Mouse (Mus musculus) MEL (cell line): ENCODE measurements around the gene Gk2. TPM values are rescaled to one million over a fixed set of nuclear protein-coding genes. Genes with fewer than 3 reads are reported as not detected.

Source experiments
- DNase-seq: peaks from one replicate; pipeline ENCODE4 v3.0.0; 2011; ENCODE audit warnings: low read depth, low spot score
- H3K27ac ChIP-seq: 2 replicates; pipeline ENCODE4 v1.5.1; 2012; ENCODE audit warnings: low read depth, mild to moderate bottlenecking, control low read depth, low read length, moderate library complexity; ENCODE audit not compliant: control insufficient read depth
- H3K27me3 ChIP-seq, 2 experiments: fragments of 150-350 bp in 1 of 2; sonication (generic) in 1 of 2; 2 replicates each; pipeline ENCODE4 v1.6.1; 2012; ENCODE audit warnings: low read length in 2 of 2, mild to moderate bottlenecking in 2 of 2, improper control_type of control experiment in 1 of 2, moderate library complexity in 1 of 2; ENCODE audit not compliant: insufficient read depth in 2 of 2, control insufficient read depth in 1 of 2
- H3K36me3 ChIP-seq, 2 experiments: 2 replicates each; pipeline ENCODE4 v1.6.1; 2012 to 2014; ENCODE audit warnings: low read length in 2 of 2, improper control_type of control experiment in 1 of 2, inconsistent platforms in 1 of 2, mild to moderate bottlenecking in 1 of 2; ENCODE audit not compliant: insufficient read depth in 2 of 2, control insufficient read depth in 1 of 2
- H3K4me1 ChIP-seq, 2 experiments: fragments of 150-350 bp in 1 of 2; sonication (generic) in 1 of 2; 2 replicates each; pipeline ENCODE4 v1.6.1; 2012; ENCODE audit warnings: low read length in 2 of 2, improper control_type of control experiment in 1 of 2, mild to moderate bottlenecking in 1 of 2; ENCODE audit not compliant: insufficient read depth in 2 of 2, control insufficient read depth in 1 of 2
- H3K4me3 ChIP-seq, 2 experiments: fragments of 150-350 bp in 1 of 2; sonication (generic) in 1 of 2; 2 replicates each; pipeline ENCODE4 v1.5.1; 2012; ENCODE audit warnings: low read depth in 2 of 2, low read length in 2 of 2, mild to moderate bottlenecking in 2 of 2, moderate library complexity in 2 of 2, control low read depth in 1 of 2, improper control_type of control experiment in 1 of 2; ENCODE audit not compliant: control insufficient read depth in 1 of 2, insufficient read depth in 1 of 2
- H3K79me2 ChIP-seq: 2 replicates; pipeline ENCODE4 v1.6.1; 2012; ENCODE audit warnings: mild to moderate bottlenecking, low read length, moderate library complexity; ENCODE audit not compliant: control insufficient read depth, poor library complexity, insufficient read depth
- H3K9ac ChIP-seq: 2 replicates; pipeline ENCODE4 v1.6.1; 2012; ENCODE audit warnings: low read depth, mild to moderate bottlenecking, control low read depth, low read length, moderate library complexity; ENCODE audit not compliant: control insufficient read depth, poor library complexity, severe bottlenecking
- H3K9me3 ChIP-seq: fragments of 150-350 bp; sonication (generic); replicated peaks from 2 replicates; pipeline ENCODE4 v1.6.1; 2012; ENCODE audit warnings: mild to moderate bottlenecking, low read length, improper control_type of control experiment, moderate library complexity; ENCODE audit not compliant: insufficient read depth
- BHLHE40 ChIP-seq: IDR thresholded peaks from 2 replicates; pipeline ENCODE4 v1.6.1; 2012; ENCODE audit warnings: low read depth, mild to moderate bottlenecking, inconsistent platforms, low read length, improper control_type of control experiment, borderline replicate concordance
- CTCF ChIP-seq, 3 experiments: IDR thresholded peaks in 2 of 3; conservative IDR thresholded peaks in 1 of 3; 2 replicates each; pipeline ENCODE4 v1.5.1; 2011 to 2012; ENCODE audit warnings: low read length in 3 of 3, low read depth in 2 of 3, mild to moderate bottlenecking in 2 of 3, improper control_type of control experiment in 1 of 3, inconsistent platforms in 1 of 3, mixed read lengths in 1 of 3, moderate library complexity in 1 of 3; ENCODE audit not compliant: control insufficient read depth in 1 of 3, insufficient read depth in 1 of 3, poor library complexity in 1 of 3, severe bottlenecking in 1 of 3
- ETS1 ChIP-seq: IDR thresholded peaks from 2 replicates; pipeline ENCODE4 v1.6.1; 2012; ENCODE audit warnings: low read depth, mild to moderate bottlenecking, inconsistent platforms, low read length, improper control_type of control experiment, moderate library complexity
- GABPA ChIP-seq: IDR thresholded peaks from 2 replicates; pipeline ENCODE4 v1.6.1; 2012; ENCODE audit warnings: low read depth, mild to moderate bottlenecking, inconsistent platforms, low read length, improper control_type of control experiment, moderate library complexity
- GATA1 ChIP-seq: IDR thresholded peaks from 2 replicates; pipeline ENCODE4 v1.6.1; 2011; ENCODE audit warnings: low read depth, low read length, improper control_type of control experiment
- KAT2A ChIP-seq: conservative IDR thresholded peaks from 2 replicates; pipeline ENCODE4 v1.6.1; 2012; ENCODE audit warnings: low read depth, low read length, improper control_type of control experiment, inconsistent platforms
- MAFK ChIP-seq: IDR thresholded peaks from 2 replicates; pipeline ENCODE4 v1.6.1; 2011; ENCODE audit warnings: low read depth, mild to moderate bottlenecking, low read length, improper control_type of control experiment, borderline replicate concordance
- MAZ ChIP-seq: IDR thresholded peaks from 2 replicates; pipeline ENCODE4 v1.6.1; 2012; ENCODE audit warnings: low read depth, mild to moderate bottlenecking, inconsistent platforms, low read length, improper control_type of control experiment
- MXI1 ChIP-seq: IDR thresholded peaks from 2 replicates; pipeline ENCODE4 v1.6.1; 2011; ENCODE audit warnings: mild to moderate bottlenecking, low read depth, low read length, improper control_type of control experiment
- NRF1 ChIP-seq: IDR thresholded peaks from 2 replicates; pipeline ENCODE4 v1.6.1; 2014; ENCODE audit warnings: low read depth, mild to moderate bottlenecking, inconsistent platforms, low read length, improper control_type of control experiment, moderate library complexity; ENCODE audit not compliant: poor library complexity, insufficient read depth, severe bottlenecking
- RCOR1 ChIP-seq: IDR thresholded peaks from 2 replicates; pipeline ENCODE4 v1.6.1; 2012; ENCODE audit warnings: low read depth, mild to moderate bottlenecking, inconsistent platforms, low read length, improper control_type of control experiment
- TBP ChIP-seq: IDR thresholded peaks from 2 replicates; pipeline ENCODE4 v1.8.0; 2011; ENCODE audit warnings: low read depth, low read length, improper control_type of control experiment
- USF2 ChIP-seq, 2 experiments: IDR thresholded peaks; 2 replicates each; pipeline ENCODE4 v1.6.1; 2011 to 2012; ENCODE audit warnings: improper control_type of control experiment in 2 of 2, low read length in 2 of 2, borderline replicate concordance in 1 of 2, inconsistent platforms in 1 of 2, low read depth in 1 of 2, mild to moderate bottlenecking in 1 of 2; ENCODE audit not compliant: insufficient read depth in 1 of 2
- polyA plus RNA-seq, 2 experiments: library from polyadenylated mRNA; stranded (reverse) in 1 of 2; unstranded in 1 of 2; fragments of >175 nt in 1 of 2; fragments of >200 nt in 1 of 2; gene quantifications; 2 replicates each; pipeline versions ENCODE4 v1.2.1 to v1.2.4; 2012; ENCODE audit warnings: low replicate concordance in 2 of 2, low read depth in 1 of 2; ENCODE audit not compliant: insufficient read length in 2 of 2, insufficient read depth in 1 of 2, missing spikeins in 1 of 2
- total RNA-seq: library from RNA; depleted of rRNA; stranded (reverse); fragments of 300-350 nt; gene quantifications from 2 replicates; pipeline ENCODE4 v1.2.3, GENCODE M21; 2012; rRNA removed

The Gk2 gene
- not detected in 2 replicates for total RNA-seq
- polyA plus RNA-seq = not detected

GRCm38 (mm10) chr5:97456816-97457215 lies at the start of gene Gk2:
Gene Gk2, minus strand, starts transcription at chr5:97457021.
- H3K27me3 ChIP-seq = no peaks in the 10 kb centered on the region
- TF ChIP-seq MAFK = no peak
- TF ChIP-seq CTCF (IDR thresholded peaks at IDR 0.05 in 2 of 3, conservative IDR thresholded peaks at IDR 0.05 in 1 of 3; ENCODE audit: control insufficient read depth in 1 of 3, insufficient read depth in 1 of 3, low read depth in 2 of 3, low read length in 3 of 3, poor library complexity in 1 of 3, severe bottlenecking in 1 of 3) = no peak
- TF ChIP-seq GATA1 = no peak
- no peak for TF ChIP-seq RCOR1
- TF ChIP-seq MAZ = no peak
- no peak for TF ChIP-seq GABPA
- no peak for TF ChIP-seq TBP
- TF ChIP-seq NRF1 = no peak
- TF ChIP-seq, all 39 proteins: peak for 0
- no peak within 1 kb of the TSS for H3K9ac ChIP-seq
- no peaks in the 10 kb centered on the region for H3K4me1 ChIP-seq
- no peaks in the 10 kb centered on the region for H3K36me3 ChIP-seq
- H3K4me3 ChIP-seq = no peak within 1 kb of the TSS
- no peaks in the 10 kb centered on the region for H3K79me2 ChIP-seq
- no peaks in the 10 kb centered on the region for H3K9me3 ChIP-seq
- H3K27ac ChIP-seq = no peak within 1 kb of the TSS
- no peak for DNase-seq

DNA sequence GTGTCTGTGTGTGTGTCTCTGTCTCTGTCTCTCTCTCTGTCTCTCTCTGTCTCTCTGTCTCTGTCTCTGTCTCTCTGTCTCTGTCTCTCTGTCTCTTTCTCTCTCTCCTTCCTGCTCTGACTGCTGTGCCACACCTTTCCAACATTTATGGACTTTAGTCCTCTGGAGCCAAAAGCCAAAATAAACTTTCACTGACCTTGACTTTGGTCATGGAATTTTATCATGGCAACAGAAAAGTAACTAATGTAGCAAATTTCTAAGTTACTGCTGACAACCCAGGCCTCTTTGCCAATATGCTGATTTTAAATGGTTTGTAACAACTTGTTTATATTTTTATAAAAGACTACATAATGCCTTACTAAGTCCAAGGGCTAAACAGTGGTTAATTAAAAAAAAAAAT lies 41.2 kb upstream of the Gk2 start:
- no peak for TF ChIP-seq NRF1
- no peak for TF ChIP-seq MXI1
- TF ChIP-seq TBP = no peak
- TF ChIP-seq USF2 (IDR thresholded peaks at IDR 0.05; ENCODE audit: borderline replicate concordance in 1 of 2, insufficient read depth in 1 of 2, low read depth in 1 of 2, low read length in 2 of 2) = no peak
- no peak for TF ChIP-seq CTCF (IDR thresholded peaks at IDR 0.05 in 2 of 3, conservative IDR thresholded peaks at IDR 0.05 in 1 of 3; ENCODE audit: control insufficient read depth in 1 of 3, insufficient read depth in 1 of 3, low read depth in 2 of 3, low read length in 3 of 3, poor library complexity in 1 of 3, severe bottlenecking in 1 of 3)
- TF ChIP-seq BHLHE40 = no peak
- TF ChIP-seq KAT2A = no peak
- TF ChIP-seq ETS1 = no peak
- Histone ChIP-seq H3K4me1 (no peaks in the 10 kb centered on the region), H3K9ac (no peak overlapping the region), H3K79me2 (no peaks in the 10 kb centered on the region), H3K27ac (no peak overlapping the region), H3K4me3 (no peak overlapping the region), H3K27me3 (no peaks in the 10 kb centered on the region), H3K9me3 (no peaks in the 10 kb centered on the region), H3K36me3 (no peaks in the 10 kb centered on the region)
- no peak for DNase-seq

GRCm38 (mm10) chr5:97495488-97496092 lies 38.8 kb upstream of the Gk2 start:
- no peak overlapping the region for H3K9ac ChIP-seq
- H3K36me3 ChIP-seq = no peaks in the 10 kb centered on the region
- no peaks in the 10 kb centered on the region for H3K79me2 ChIP-seq
- no peak for TF ChIP-seq GATA1
- no peaks in the 10 kb centered on the region for H3K27me3 ChIP-seq
- H3K27ac ChIP-seq = no peak overlapping the region
- H3K9me3 ChIP-seq = no peaks in the 10 kb centered on the region
- no peak for DNase-seq
- H3K4me1 ChIP-seq = no peaks in the 10 kb centered on the region
- no peak overlapping the region for H3K4me3 ChIP-seq
